Mouse (Mus musculus) ovary, adult 2 months (tissue): ENCODE results near the gene Sept4. TPM values are rescaled to one million over a fixed set of nuclear protein-coding genes. Genes with fewer than 3 reads are reported as not detected.

Experiments
- polyA plus RNA-seq: library from polyadenylated mRNA; depleted of rRNA; stranded (reverse); fragments of >200 nt; gene quantifications from 2 replicates; pipeline ENCODE4 v1.2.3, GENCODE M21; 2012; rRNA removed

Gene Sept4
- 14.6 and 20.3 TPM in 2 replicates for polyA plus RNA-seq

DNA sequence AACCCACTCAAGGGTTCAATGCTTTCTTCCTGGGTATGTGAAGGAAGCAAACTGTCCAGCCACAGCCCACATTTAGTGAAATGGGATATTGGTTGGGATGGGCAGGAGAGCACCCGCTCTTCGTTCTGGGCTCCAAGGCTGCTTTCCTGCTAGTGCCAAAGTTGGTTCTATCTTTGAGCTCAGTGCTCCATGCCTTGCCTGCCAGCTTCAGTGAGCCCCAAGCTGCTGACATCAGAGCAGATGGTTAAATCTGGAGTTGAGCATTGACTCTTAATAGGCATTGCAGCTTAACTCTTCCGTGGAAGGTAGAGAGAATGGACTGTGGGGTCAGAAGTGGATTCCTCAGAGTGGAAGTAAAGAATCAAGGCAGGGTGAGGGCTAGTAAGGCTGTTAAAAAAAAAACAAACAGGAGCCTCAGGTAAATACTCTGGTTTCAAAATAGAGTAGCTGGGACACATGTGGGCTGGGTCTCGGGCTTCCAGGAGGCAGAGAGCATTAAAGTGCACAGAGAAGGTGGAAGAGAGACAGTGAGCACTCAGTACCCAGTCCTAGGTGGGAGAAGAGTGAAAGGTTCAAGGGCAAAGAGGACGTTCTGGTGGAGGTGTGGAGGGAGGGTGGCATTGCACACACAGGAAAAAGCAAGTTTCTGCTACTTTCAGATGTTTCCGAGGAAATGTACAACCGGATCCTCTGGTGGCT, at the start of gene Sept4:
Sept4 (plus strand) TSS at position 649 of the 699 bp plus-strand sequence.

GRCm38 (mm10) chr11:87566501-87566900, 2.2 kb upstream of the Sept4 start, which contains the start of gene Gm11492:
Gm11492 (plus strand) TSS chr11:87566653.

DNA sequence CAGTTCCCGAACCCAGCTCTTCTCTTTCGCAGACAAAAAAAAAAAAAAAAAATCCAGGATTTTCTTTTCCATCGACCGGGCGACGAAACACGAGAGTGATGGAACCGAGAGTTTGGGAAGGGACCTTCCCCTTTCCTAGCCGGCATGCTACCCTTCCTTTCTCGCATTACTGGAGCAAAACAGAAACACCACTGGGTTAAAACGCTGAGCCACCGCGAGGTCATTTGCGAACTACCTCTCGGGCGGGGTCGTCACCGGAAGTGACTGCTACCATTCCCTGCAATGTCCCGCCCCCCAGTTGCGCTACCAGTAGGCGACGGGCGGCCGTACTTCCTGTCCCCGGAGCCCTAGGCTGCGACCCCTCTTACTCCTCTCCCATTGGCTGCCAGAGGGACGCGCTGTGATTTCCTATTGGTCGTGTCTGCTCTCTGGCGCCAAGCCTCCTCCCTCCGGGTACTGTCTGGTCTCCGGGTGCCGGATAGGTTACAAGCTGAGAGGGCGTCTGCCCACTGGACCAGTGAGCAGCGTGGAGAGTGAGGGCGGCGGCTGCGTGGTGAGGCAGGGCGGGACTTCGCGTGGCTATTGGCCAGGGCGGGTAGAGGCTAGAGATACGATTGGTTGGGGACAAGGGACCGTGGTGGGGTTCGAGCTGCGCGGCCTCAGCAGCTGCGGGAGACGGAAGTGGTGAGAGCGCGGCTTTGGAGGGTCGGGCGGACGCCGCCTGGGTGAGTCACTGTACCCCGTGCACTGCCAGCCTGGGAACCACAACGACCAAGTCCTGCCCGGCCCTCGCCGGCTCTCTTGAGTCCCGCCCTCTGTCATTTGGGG, 23.0 kb downstream of the Sept4 start, which contains the start of gene Mtmr4:
Mtmr4 (plus strand) TSS at position 637 of the 828 bp plus-strand sequence.

DNA sequence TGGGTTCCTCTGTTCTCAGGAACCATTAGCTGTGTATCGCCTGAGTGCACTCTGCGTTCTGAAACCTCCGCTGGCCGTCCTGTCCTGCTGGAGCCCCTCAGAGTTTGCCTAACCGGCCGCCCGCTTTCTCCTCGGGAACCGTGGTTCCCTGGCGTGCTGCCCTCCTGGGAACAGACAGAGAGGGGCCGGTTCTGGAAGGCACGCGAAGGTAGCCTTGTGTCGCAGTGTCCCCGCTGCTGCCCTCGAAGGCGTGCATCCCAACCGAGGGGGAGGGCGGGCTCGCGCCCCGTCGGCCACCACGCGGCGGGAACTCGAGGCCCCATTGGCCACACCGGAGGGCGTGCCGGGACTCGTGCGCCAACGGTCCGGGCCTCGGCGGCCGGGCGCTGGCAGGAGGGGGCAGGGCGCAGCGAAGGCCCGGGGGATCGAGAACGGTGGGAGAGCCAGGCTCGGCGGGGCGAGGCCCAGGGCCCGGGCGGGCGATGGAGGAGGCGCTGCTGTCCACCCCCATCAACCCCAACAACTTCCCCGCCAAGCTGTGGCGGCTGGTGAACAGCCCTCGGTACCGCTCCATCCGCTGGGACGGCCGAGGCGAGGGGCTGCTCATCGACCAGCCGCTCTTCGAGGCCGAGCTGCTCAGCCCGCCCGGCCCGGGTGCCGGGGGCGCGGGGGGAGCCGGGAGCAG, 48.2 kb downstream of the Sept4 start, which contains the start of gene Hsf5:
Hsf5 (plus strand) TSS at position 375 of the 685 bp plus-strand sequence.

Other genes starting within 250 kb of the Sept4 start
- gene Ppm1e, start 209.9 kb upstream of the Sept4 start, polyA plus RNA-seq = 4.7 and 5.5 TPM in 2 replicates
- gene Rad51c, start 163.9 kb upstream of the Sept4 start, polyA plus RNA-seq = 0.57 and 1.2 TPM in 2 replicates
- 1.8 and 4.4 TPM in 2 replicates for gene Tex14, start 163.8 kb upstream of the Sept4 start, polyA plus RNA-seq
- not detected in 2 replicates for gene Gm11492, start 2.2 kb upstream of the Sept4 start, polyA plus RNA-seq
- 33.1 and 47.8 TPM in 2 replicates for gene Mtmr4, start 23.3 kb downstream of the Sept4 start, polyA plus RNA-seq
- 0.09 and 0.12 TPM in 2 replicates for gene Hsf5, start 48.3 kb downstream of the Sept4 start, polyA plus RNA-seq
- 7.2 and 8.9 TPM in 2 replicates for gene Rnf43, start 93.8 kb downstream of the Sept4 start, polyA plus RNA-seq
- gene Supt4a, start 168.6 kb downstream of the Sept4 start, polyA plus RNA-seq = 38.0 and 74.1 TPM in 2 replicates
- 13.0 and 14.2 TPM in 2 replicates for gene Tspoap1, start 191.6 kb downstream of the Sept4 start, polyA plus RNA-seq
- gene Mpo, start 224.7 kb downstream of the Sept4 start, polyA plus RNA-seq = 0.19 and 0.31 TPM in 2 replicates